Mouse (Mus musculus): Measurements from ENCODE around the gene Tll2. TPM values are rescaled to one million over a fixed set of nuclear protein-coding genes. Genes with fewer than 3 reads are reported as not detected.

Gene Tll2
- polyA plus RNA-seq, 1 experiment from 2014 or later = 0.18 TPM

DNA sequence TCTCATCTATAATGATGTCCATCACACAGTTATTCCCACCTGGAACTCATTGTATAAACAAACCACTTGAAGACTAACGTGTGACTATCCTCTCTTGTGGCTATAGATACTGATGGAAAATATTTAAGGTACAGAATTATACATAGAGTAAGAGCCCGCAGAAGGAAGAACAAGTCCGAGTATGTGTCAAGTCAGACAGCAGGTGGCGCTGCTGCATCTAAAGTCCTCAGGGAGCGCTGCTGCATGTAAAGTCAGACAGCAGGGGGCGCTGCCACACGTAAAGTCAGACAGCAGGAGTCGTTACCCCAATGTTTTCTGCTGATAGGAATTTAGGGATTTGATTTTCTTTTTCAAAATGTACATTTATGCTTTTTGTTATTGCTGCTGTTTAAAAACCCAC is 135.1 kb downstream of the Tll2 start:
- Histone ChIP-seq H3K27ac (replicated peaks in 1 of 2; ENCODE audit: control insufficient read depth in 1 of 2, insufficient read depth in 1 of 2, low read depth in 2 of 2, low read length in 2 of 2) (no peak overlapping the region), H3K4me2 (ENCODE audit: low read length) (no peak overlapping the region), H3K36me3 (ENCODE audit: control insufficient read depth, insufficient read depth, low read length) (no peaks in the 10 kb centered on the region), H3K27me3 (ENCODE audit: control insufficient read depth, insufficient read depth, low read length) (0 out of 2 replicates have a peak, but pooled peaks cover 3% of the 10 kb centered on the region), H3K4me3 (ENCODE audit: control insufficient read depth in 1 of 2, insufficient read depth in 1 of 2, low read depth in 1 of 2, low read length in 2 of 2) (no peak overlapping the region), H3K9ac (ENCODE audit: low read length) (no peak overlapping the region), H3K4me1 (ENCODE audit: control insufficient read depth in 2 of 2, insufficient read depth in 2 of 2, low read length in 2 of 2) (no peaks in the 10 kb centered on the region), H3K9me3 (ENCODE audit: control insufficient read depth, low read length) (no peaks in the 10 kb centered on the region)
- no peak for ATAC-seq (ENCODE audit: insufficient number of reproducible peaks, insufficient read depth, low FRiP score, low read depth)
- WGBS = 7% methylated on average over 8 of the region's 8 CpGs

DNA sequence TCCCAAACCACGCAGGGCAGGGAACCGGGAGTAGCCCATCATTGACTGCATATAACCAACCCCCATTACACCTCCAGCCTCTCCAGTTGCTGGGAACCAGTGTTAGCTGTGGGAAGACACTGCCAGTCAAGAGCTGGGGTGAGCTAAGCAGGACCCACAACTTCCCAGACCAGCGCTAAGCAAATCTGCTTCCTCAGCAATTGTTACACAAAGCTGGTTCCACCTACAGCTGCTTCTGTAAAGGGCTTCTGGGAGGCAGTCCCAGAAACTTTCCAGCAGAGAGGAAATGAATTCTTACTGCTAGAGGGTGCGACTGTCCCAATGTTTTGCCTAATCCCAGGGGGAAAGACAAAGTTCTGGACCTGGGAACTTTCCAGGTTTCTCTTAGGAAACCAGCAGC is 151.9 kb downstream of the Tll2 start:
- no peak overlapping the region for H3K27ac ChIP-seq (replicated peaks in 1 of 2; ENCODE audit: control insufficient read depth in 1 of 2, insufficient read depth in 1 of 2, low read depth in 2 of 2, low read length in 2 of 2)
- H3K4me2 ChIP-seq (ENCODE audit: low read length) = no peak overlapping the region
- no peaks in the 10 kb centered on the region for H3K4me1 ChIP-seq (ENCODE audit: control insufficient read depth in 2 of 2, insufficient read depth in 2 of 2, low read length in 2 of 2)
- H3K9ac ChIP-seq (ENCODE audit: low read length) = no peak overlapping the region
- 55% methylated on average over 4 of the region's 4 CpGs for WGBS
- no peaks in the 10 kb centered on the region for H3K9me3 ChIP-seq (ENCODE audit: control insufficient read depth, low read length)
- no peaks in the 10 kb centered on the region for H3K27me3 ChIP-seq (ENCODE audit: control insufficient read depth, insufficient read depth, low read length)
- no peak overlapping the region for H3K4me3 ChIP-seq (ENCODE audit: control insufficient read depth in 1 of 2, insufficient read depth in 1 of 2, low read depth in 1 of 2, low read length in 2 of 2)
- ATAC-seq (ENCODE audit: insufficient number of reproducible peaks, insufficient read depth, low FRiP score, low read depth) = no peak
- H3K36me3 ChIP-seq (ENCODE audit: control insufficient read depth, insufficient read depth, low read length) = no peaks in the 10 kb centered on the region

DNA sequence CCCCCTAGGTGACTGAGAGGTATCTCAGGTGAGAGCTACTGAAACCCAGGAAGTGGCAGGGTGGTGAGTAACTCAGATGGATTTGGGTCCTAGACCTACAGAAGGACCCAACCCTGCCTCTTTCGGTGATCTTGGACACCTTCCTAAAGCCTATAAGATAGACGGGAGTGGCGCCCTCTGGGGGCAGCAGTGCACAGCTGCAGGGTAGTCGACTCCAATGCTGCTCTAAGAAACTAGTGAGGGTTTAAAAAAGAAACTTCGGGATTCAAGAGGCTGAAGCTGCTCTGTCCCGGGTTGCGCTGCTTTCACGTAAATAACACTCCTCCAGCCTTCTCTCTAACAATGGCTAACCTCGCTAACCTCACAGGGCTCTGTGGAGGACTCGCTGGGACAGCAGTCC is 153.1 kb downstream of the Tll2 start:
- H3K4me3 ChIP-seq (ENCODE audit: control insufficient read depth in 1 of 2, insufficient read depth in 1 of 2, low read depth in 1 of 2, low read length in 2 of 2) = no peak overlapping the region
- no peaks in the 10 kb centered on the region for H3K9me3 ChIP-seq (ENCODE audit: control insufficient read depth, low read length)
- no peaks in the 10 kb centered on the region for H3K4me1 ChIP-seq (ENCODE audit: control insufficient read depth in 2 of 2, insufficient read depth in 2 of 2, low read length in 2 of 2)
- WGBS = 24% methylated on average over 10 of the region's 10 CpGs
- no peak overlapping the region for H3K9ac ChIP-seq (ENCODE audit: low read length)
- H3K4me2 ChIP-seq (ENCODE audit: low read length) = no peak overlapping the region
- H3K27ac ChIP-seq (replicated peaks in 1 of 2; ENCODE audit: control insufficient read depth in 1 of 2, insufficient read depth in 1 of 2, low read depth in 2 of 2, low read length in 2 of 2) = no peak overlapping the region
- ATAC-seq (ENCODE audit: insufficient number of reproducible peaks, insufficient read depth, low FRiP score, low read depth) = no peak
- no peaks in the 10 kb centered on the region for H3K27me3 ChIP-seq (ENCODE audit: control insufficient read depth, insufficient read depth, low read length)
- no peaks in the 10 kb centered on the region for H3K36me3 ChIP-seq (ENCODE audit: control insufficient read depth, insufficient read depth, low read length)

DNA sequence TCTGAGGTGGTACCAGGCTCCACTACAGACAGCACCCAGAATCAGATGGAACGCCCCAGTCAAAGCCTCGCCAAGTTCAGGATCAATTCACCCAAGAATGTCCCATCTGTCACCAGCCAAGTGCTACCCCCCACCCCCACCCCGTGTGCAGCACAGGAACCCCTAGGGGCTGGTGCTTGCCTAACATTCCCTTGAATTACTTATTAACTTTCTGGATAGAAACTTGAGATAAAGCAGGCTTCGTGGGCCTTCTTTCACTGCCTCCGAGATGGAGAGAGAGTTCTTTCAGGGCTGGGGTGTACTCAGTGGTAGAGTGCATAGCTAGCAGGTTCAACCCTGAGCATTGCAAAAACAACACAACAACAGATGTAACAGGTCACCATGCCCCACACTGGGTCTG is 154.4 kb downstream of the Tll2 start:
- Histone ChIP-seq H3K4me1 (ENCODE audit: control insufficient read depth in 2 of 2, insufficient read depth in 2 of 2, low read length in 2 of 2) (no peaks in the 10 kb centered on the region), H3K9me3 (ENCODE audit: control insufficient read depth, low read length) (no peaks in the 10 kb centered on the region), H3K9ac (ENCODE audit: low read length) (no peak overlapping the region), H3K4me3 (ENCODE audit: control insufficient read depth in 1 of 2, insufficient read depth in 1 of 2, low read depth in 1 of 2, low read length in 2 of 2) (no peak overlapping the region), H3K4me2 (ENCODE audit: low read length) (no peak overlapping the region), H3K27ac (replicated peaks in 1 of 2; ENCODE audit: control insufficient read depth in 1 of 2, insufficient read depth in 1 of 2, low read depth in 2 of 2, low read length in 2 of 2) (no peak overlapping the region), H3K36me3 (ENCODE audit: control insufficient read depth, insufficient read depth, low read length) (no peaks in the 10 kb centered on the region), H3K27me3 (ENCODE audit: control insufficient read depth, insufficient read depth, low read length) (no peaks in the 10 kb centered on the region)
- ATAC-seq (ENCODE audit: insufficient number of reproducible peaks, insufficient read depth, low FRiP score, low read depth) = no peak
- 59% methylated on average over 5 of the region's 5 CpGs for WGBS

DNA sequence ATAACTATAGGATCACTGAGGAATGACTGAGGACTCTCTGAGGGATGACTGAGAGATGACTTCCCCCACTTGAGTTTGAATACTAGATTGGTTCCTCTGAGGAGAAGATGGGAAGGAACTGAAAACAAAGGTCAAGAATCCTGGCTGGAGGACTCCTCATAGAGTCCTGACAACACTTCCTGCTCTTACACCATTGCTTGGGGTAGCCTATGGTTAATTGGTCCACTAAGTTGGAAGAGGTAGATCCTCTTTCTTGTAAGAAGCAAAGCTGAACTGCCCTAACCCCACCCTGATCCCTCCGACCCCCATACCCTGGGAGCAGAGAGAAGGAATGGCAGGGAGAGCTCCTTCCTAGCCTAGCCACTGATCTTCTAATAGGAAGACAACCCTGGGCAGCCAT is 154.9 kb downstream of the Tll2 start:
- Histone ChIP-seq H3K27ac (replicated peaks in 1 of 2; ENCODE audit: control insufficient read depth in 1 of 2, insufficient read depth in 1 of 2, low read depth in 2 of 2, low read length in 2 of 2) (no peak overlapping the region), H3K9me3 (ENCODE audit: control insufficient read depth, low read length) (no peaks in the 10 kb centered on the region), H3K4me3 (ENCODE audit: control insufficient read depth in 1 of 2, insufficient read depth in 1 of 2, low read depth in 1 of 2, low read length in 2 of 2) (no peak overlapping the region), H3K4me2 (ENCODE audit: low read length) (no peak overlapping the region), H3K4me1 (ENCODE audit: control insufficient read depth in 2 of 2, insufficient read depth in 2 of 2, low read length in 2 of 2) (no peaks in the 10 kb centered on the region), H3K36me3 (ENCODE audit: control insufficient read depth, insufficient read depth, low read length) (no peaks in the 10 kb centered on the region), H3K27me3 (ENCODE audit: control insufficient read depth, insufficient read depth, low read length) (no peaks in the 10 kb centered on the region), H3K9ac (ENCODE audit: low read length) (no peak overlapping the region)
- ATAC-seq (ENCODE audit: insufficient number of reproducible peaks, insufficient read depth, low FRiP score, low read depth) = no peak
- WGBS = 94% methylated on average over 1 of the region's 1 CpGs

DNA sequence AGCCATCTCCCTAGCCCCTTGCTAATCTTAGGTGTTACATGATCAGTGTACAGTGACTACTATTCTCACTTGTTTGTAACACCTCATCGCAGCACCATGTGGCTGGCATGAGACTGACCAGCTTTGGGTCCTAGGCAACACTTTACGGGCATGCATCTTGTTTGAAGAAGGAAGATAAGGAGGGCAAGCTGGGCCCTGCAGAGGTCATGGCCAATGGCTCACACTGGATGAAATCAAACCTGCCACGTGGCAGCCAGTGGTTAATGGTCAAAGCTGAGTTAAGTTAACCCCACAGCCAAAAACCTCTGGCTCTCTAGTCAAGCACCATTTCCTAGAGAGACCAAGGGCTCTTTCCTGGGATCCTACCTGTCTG is 158.5 kb downstream of the Tll2 start:
- H3K4me1 ChIP-seq (ENCODE audit: control insufficient read depth in 2 of 2, insufficient read depth in 2 of 2, low read length in 2 of 2) = peaks cover 0 to 2% of the 10 kb centered on the region in 2 experiments; a peak in 1 of 4 replicates
- no peaks in the 10 kb centered on the region for H3K27me3 ChIP-seq (ENCODE audit: control insufficient read depth, insufficient read depth, low read length)
- H3K4me2 ChIP-seq (ENCODE audit: low read length) = no peak overlapping the region
- H3K9ac ChIP-seq (ENCODE audit: low read length) = no peak overlapping the region
- no peaks in the 10 kb centered on the region for H3K36me3 ChIP-seq (ENCODE audit: control insufficient read depth, insufficient read depth, low read length)
- no peak overlapping the region for H3K4me3 ChIP-seq (ENCODE audit: control insufficient read depth in 1 of 2, insufficient read depth in 1 of 2, low read depth in 1 of 2, low read length in 2 of 2)
- H3K9me3 ChIP-seq (ENCODE audit: control insufficient read depth, low read length) = no peaks in the 10 kb centered on the region
- no peak overlapping the region for H3K27ac ChIP-seq (replicated peaks in 1 of 2; ENCODE audit: control insufficient read depth in 1 of 2, insufficient read depth in 1 of 2, low read depth in 2 of 2, low read length in 2 of 2)
- WGBS = 68% methylated on average over 3 of the region's 3 CpGs
- ATAC-seq (ENCODE audit: insufficient number of reproducible peaks, insufficient read depth, low FRiP score, low read depth) = no peak

DNA sequence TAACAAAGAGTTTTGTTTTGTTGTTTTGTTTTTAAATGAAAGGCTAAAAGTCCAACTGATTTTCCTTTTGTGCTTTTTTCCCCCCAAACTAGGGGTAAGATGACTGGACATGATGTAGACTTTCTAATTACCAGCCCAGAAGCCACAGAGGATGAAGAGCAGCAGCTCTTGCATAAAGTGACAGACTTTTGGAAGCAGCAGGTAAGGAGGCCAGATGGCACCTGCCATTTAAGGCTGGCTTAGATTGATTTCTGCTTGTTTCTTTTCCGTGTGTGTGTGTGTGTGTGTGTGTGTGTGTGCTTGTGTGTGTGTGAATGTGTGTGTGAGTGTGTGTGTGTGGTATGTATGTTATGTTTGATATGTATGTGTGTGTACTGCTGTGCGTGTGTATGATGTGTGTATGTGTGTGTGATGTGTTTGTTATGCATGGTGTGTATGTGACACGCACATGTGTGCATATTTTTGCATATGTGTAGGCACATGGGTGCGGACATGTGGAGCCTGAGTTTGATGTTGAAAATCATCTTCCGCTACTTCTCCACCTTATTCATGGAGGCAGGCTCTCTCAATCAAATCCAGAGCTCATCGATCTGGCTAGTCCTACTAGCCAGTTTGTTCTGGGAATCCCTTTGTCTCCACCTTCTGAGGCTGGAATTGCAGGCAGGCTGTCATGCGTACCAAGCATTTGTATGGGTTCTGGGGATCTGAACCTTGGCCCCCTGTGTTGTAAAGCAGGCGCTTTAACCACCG is 159.0 kb downstream of the Tll2 start:
- peaks cover 0 to 2% of the 10 kb centered on the region in 2 experiments; a peak in 1 of 4 replicates for H3K4me1 ChIP-seq (ENCODE audit: control insufficient read depth in 2 of 2, insufficient read depth in 2 of 2, low read length in 2 of 2)
- no peaks in the 10 kb centered on the region for H3K27me3 ChIP-seq (ENCODE audit: control insufficient read depth, insufficient read depth, low read length)
- no peak overlapping the region for H3K4me2 ChIP-seq (ENCODE audit: low read length)
- H3K9ac ChIP-seq (ENCODE audit: low read length) = no peak overlapping the region
- ATAC-seq (ENCODE audit: insufficient number of reproducible peaks, insufficient read depth, low FRiP score, low read depth) = no peak
- no peak overlapping the region for H3K4me3 ChIP-seq (ENCODE audit: control insufficient read depth in 1 of 2, insufficient read depth in 1 of 2, low read depth in 1 of 2, low read length in 2 of 2)
- no peaks in the 10 kb centered on the region for H3K36me3 ChIP-seq (ENCODE audit: control insufficient read depth, insufficient read depth, low read length)
- WGBS = 81% methylated on average over 9 of the region's 9 CpGs
- H3K27ac ChIP-seq (replicated peaks in 1 of 2; ENCODE audit: control insufficient read depth in 1 of 2, insufficient read depth in 1 of 2, low read depth in 2 of 2, low read length in 2 of 2) = no peak overlapping the region
- no peaks in the 10 kb centered on the region for H3K9me3 ChIP-seq (ENCODE audit: control insufficient read depth, low read length)
